Mouse (Mus musculus) bone marrow macrophage, adult 2 months (primary cell): ENCODE measurements around the gene Pelo.

ENCODE experiments used
- CTCF ChIP-seq: IDR thresholded peaks from 2 replicates; pipeline ENCODE4 v1.5.1; 2012; ENCODE audit warnings: low read depth, mild to moderate bottlenecking, low read length, moderate library complexity
- POLR2A ChIP-seq: IDR thresholded peaks from 2 replicates; pipeline ENCODE4 v1.6.1; 2012; ENCODE audit warnings: mild to moderate bottlenecking, low read depth, low read length, borderline replicate concordance

- TF ChIP-seq POLR2A, result no peak
- TF ChIP-seq CTCF, result no peak
Observed at GRCm38 (mm10) chr13:115067324-115067967, 22.5 kb downstream of the Pelo start.
